Mouse (Mus musculus): ENCODE data around the gene Egfl7. TPM values are rescaled to one million over a fixed set of nuclear protein-coding genes. Genes with fewer than 3 reads are reported as not detected.

Egfl7 gene
- polyA plus RNA-seq, 1 experiment from 2014 or later: 88.5 TPM

DNA sequence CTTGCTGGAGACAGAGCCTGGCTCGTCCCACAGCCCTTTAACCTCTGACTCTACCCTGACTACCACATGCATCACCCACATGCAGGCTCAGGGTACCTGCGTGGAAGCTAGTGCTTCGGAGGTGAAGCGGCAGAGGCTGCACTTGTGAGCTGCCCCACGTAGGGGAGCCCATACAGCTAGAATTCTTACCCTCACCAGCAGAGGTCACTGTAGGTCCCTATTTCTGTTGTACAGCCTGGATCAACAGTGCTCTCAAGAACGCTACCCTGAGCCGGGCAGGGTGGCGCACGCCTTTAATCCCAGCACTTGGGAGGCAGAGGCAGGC, 14.2 kb downstream of the Egfl7 start:
- Histone ChIP-seq H3K4me3 (no peak overlapping the region), H3K4me1 (peaks cover 8% of the 10 kb centered on the region), H3K9me3 (no peaks in the 10 kb centered on the region), H3K4me2 (no peak overlapping the region), H3K27ac (no peak overlapping the region), H3K27me3 (no peaks in the 10 kb centered on the region), H3K9ac (no peak overlapping the region), H3K36me3 (peaks cover 36% of the 10 kb centered on the region)
- no peak for ATAC-seq (ENCODE audit: insufficient number of reproducible peaks, insufficient read depth, low FRiP score, low TSS enrichment, low read depth)
- WGBS: 66% methylated on average over 9 of the region's 9 CpGs

GRCm38 (mm10) chr2:26594461-26594933, 14.7 kb downstream of the Egfl7 start:
- WGBS: 85% methylated on average over 7 of the region's 7 CpGs
- ATAC-seq (ENCODE audit: insufficient number of reproducible peaks, insufficient read depth, low FRiP score, low TSS enrichment, low read depth): no peak

GRCm38 (mm10) chr2:26594934-26595724, 15.3 kb downstream of the Egfl7 start:
- 0 out of 2 replicates have a peak, but pooled peaks have one; percentile 8 for ATAC-seq (ENCODE audit: insufficient number of reproducible peaks, insufficient read depth, low FRiP score, low TSS enrichment, low read depth)
- H3K4me3 ChIP-seq: no peak overlapping the region
- H3K27me3 ChIP-seq: no peaks in the 10 kb centered on the region
- peaks cover 8% of the 10 kb centered on the region for H3K4me1 ChIP-seq
- H3K27ac ChIP-seq: no peak overlapping the region
- H3K9me3 ChIP-seq: no peaks in the 10 kb centered on the region
- peaks cover 36% of the 10 kb centered on the region for H3K36me3 ChIP-seq
- no peak overlapping the region for H3K9ac ChIP-seq
- 76% methylated on average over 6 of the region's 6 CpGs for WGBS
- no peak overlapping the region for H3K4me2 ChIP-seq

More at GRCm38 (mm10) chr2:26594461-26594933, 14.7 kb downstream of the Egfl7 start:
- no peaks in the 10 kb centered on the region for H3K27me3 ChIP-seq
- H3K4me1 ChIP-seq: peaks cover 8% of the 10 kb centered on the region
- H3K9ac ChIP-seq: no peak overlapping the region
- no peak overlapping the region for H3K27ac ChIP-seq
- H3K4me3 ChIP-seq: no peak overlapping the region
- H3K4me2 ChIP-seq: no peak overlapping the region
- no peaks in the 10 kb centered on the region for H3K9me3 ChIP-seq
- H3K36me3 ChIP-seq: peaks cover 36% of the 10 kb centered on the region

- no peak for ATAC-seq (ENCODE audit: insufficient number of reproducible peaks, insufficient read depth, low FRiP score, low TSS enrichment, low read depth)
Measured at GRCm38 (mm10) chr2:26595725-26596435, 16.1 kb downstream of the Egfl7 start.

DNA sequence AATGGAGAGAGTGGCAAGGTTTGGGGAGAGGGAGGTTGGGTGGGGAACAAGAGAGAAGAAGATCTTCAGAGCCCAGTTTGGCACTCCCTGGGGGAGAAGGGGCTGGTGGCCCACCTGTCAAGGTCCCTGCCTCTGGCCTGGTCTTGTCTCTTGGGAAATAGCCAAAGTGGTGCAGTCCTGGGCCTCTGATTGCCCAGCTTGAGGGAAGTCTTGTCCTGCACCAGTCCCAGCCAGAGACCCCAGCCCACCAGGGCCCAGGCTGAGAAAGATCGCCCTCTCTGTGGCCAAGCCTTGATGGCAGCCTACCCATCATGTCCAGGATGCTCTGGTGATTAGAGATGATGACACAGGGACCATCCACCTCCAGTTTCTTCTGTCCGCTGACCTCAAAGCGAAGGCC, 17.1 kb downstream of the Egfl7 start:
- ATAC-seq (ENCODE audit: insufficient number of reproducible peaks, insufficient read depth, low FRiP score, low TSS enrichment, low read depth): no peak
- no peak overlapping the region for H3K4me2 ChIP-seq
- no peaks in the 10 kb centered on the region for H3K9me3 ChIP-seq
- H3K36me3 ChIP-seq: peaks cover 35% of the 10 kb centered on the region
- H3K27ac ChIP-seq: no peak overlapping the region
- H3K4me1 ChIP-seq: peaks cover 8% of the 10 kb centered on the region
- no peaks in the 10 kb centered on the region for H3K27me3 ChIP-seq
- H3K4me3 ChIP-seq: no peak overlapping the region
- H3K9ac ChIP-seq: no peak overlapping the region
- 95% methylated on average over 3 of the region's 3 CpGs for WGBS

More at GRCm38 (mm10) chr2:26595725-26596435, 16.1 kb downstream of the Egfl7 start:
- H3K4me2 ChIP-seq: no peak overlapping the region
- H3K27ac ChIP-seq: no peak overlapping the region
- no peak overlapping the region for H3K9ac ChIP-seq
- no peaks in the 10 kb centered on the region for H3K9me3 ChIP-seq
- WGBS: 84% methylated on average over 11 of the region's 11 CpGs
- H3K4me3 ChIP-seq: no peak overlapping the region
- peaks cover 36% of the 10 kb centered on the region for H3K36me3 ChIP-seq
- no peaks in the 10 kb centered on the region for H3K27me3 ChIP-seq
- H3K4me1 ChIP-seq: peaks cover 8% of the 10 kb centered on the region

- Histone ChIP-seq H3K9ac (no peak overlapping the region), H3K9me3 (no peaks in the 10 kb centered on the region), H3K27ac (0 out of 2 replicates have a peak overlapping the region, but pooled peaks have one; percentile 19), H3K4me3 (no peak overlapping the region), H3K4me1 (peaks cover 12% of the 10 kb centered on the region), H3K4me2 (no peak overlapping the region), H3K27me3 (no peaks in the 10 kb centered on the region; the same call in 1 of the 2 replicates), H3K36me3 (peaks cover 30% of the 10 kb centered on the region)
- no peak for ATAC-seq (ENCODE audit: insufficient number of reproducible peaks, insufficient read depth, low FRiP score, low TSS enrichment, low read depth)
- WGBS: 95% methylated on average over 2 of the region's 2 CpGs
Measured at GRCm38 (mm10) chr2:26597810-26598209, 18.0 kb downstream of the Egfl7 start.

DNA sequence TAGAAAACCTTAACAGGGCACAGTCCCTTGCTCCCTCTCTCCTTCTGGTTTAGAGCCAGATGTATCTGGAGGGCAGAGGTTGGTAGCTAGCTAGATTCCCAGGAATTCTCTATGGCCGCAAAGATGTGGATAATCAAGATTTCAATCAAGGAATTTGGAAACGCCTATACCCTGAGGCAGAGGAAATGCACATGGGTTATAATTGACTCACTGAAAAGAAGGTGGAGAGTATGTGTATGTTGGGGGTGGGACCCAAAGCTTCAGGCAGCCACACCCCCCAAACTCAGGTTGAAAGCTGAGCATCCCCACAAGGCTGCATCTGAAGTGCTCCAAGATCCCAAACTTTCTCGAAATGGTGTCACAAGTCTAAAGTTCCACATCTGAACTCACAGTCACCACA, 18.6 kb downstream of the Egfl7 start:
- peaks cover 18% of the 10 kb centered on the region for H3K4me1 ChIP-seq
- ATAC-seq (ENCODE audit: insufficient number of reproducible peaks, insufficient read depth, low FRiP score, low TSS enrichment, low read depth): no peak
- 52% methylated on average over 3 of the region's 3 CpGs for WGBS
- no peak overlapping the region for H3K4me3 ChIP-seq
- H3K9ac ChIP-seq: no peak overlapping the region
- no peak overlapping the region for H3K4me2 ChIP-seq
- no peaks in the 10 kb centered on the region; the same call in 1 of the 2 replicates for H3K27me3 ChIP-seq
- peaks cover 24% of the 10 kb centered on the region for H3K36me3 ChIP-seq
- H3K27ac ChIP-seq: 0 out of 2 replicates have a peak overlapping the region, but pooled peaks have one; percentile 19
- no peaks in the 10 kb centered on the region for H3K9me3 ChIP-seq

GRCm38 (mm10) chr2:26599965-26600364, 20.2 kb downstream of the Egfl7 start:
- WGBS: 87% methylated on average over 4 of the region's 4 CpGs
- no peak overlapping the region for H3K9ac ChIP-seq
- H3K36me3 ChIP-seq: peaks cover 15% of the 10 kb centered on the region
- H3K27me3 ChIP-seq: no peaks in the 10 kb centered on the region; the same call in 1 of the 2 replicates
- no peak for ATAC-seq (ENCODE audit: insufficient number of reproducible peaks, insufficient read depth, low FRiP score, low TSS enrichment, low read depth)
- no peak overlapping the region for H3K4me3 ChIP-seq
- H3K9me3 ChIP-seq: no peaks in the 10 kb centered on the region
- H3K4me2 ChIP-seq: no peak overlapping the region
- no peak overlapping the region for H3K27ac ChIP-seq
- H3K4me1 ChIP-seq: peaks cover 24% of the 10 kb centered on the region

- Histone ChIP-seq H3K36me3 (peaks cover 9% of the 10 kb centered on the region), H3K9ac (no peak overlapping the region), H3K4me2 (no peak overlapping the region), H3K27me3 (no peaks in the 10 kb centered on the region; the same call in 1 of the 2 replicates), H3K4me1 (peaks cover 24% of the 10 kb centered on the region), H3K9me3 (no peaks in the 10 kb centered on the region), H3K27ac (no peak overlapping the region), H3K4me3 (no peak overlapping the region)
- 75% methylated on average over 2 of the region's 2 CpGs for WGBS
- ATAC-seq (ENCODE audit: insufficient number of reproducible peaks, insufficient read depth, low FRiP score, low TSS enrichment, low read depth): no peak
Measured at GRCm38 (mm10) chr2:26600664-26601063, 20.9 kb downstream of the Egfl7 start.

GRCm38 (mm10) chr2:26601595-26601994, 21.8 kb downstream of the Egfl7 start:
- H3K9ac ChIP-seq: no peak overlapping the region
- ATAC-seq (ENCODE audit: insufficient number of reproducible peaks, insufficient read depth, low FRiP score, low TSS enrichment, low read depth): no peak
- no peak overlapping the region for H3K27ac ChIP-seq
- WGBS: 96% methylated on average over 1 of the region's 1 CpGs
- H3K4me1 ChIP-seq: peaks cover 27% of the 10 kb centered on the region
- H3K4me3 ChIP-seq: no peak overlapping the region
- H3K27me3 ChIP-seq: no peaks in the 10 kb centered on the region; the same call in 1 of the 2 replicates
- no peak overlapping the region for H3K4me2 ChIP-seq
- H3K9me3 ChIP-seq: no peaks in the 10 kb centered on the region
- H3K36me3 ChIP-seq: peaks cover 3% of the 10 kb centered on the region; the same call in 1 of the 2 replicates

GRCm38 (mm10) chr2:26602631-26603030, 22.8 kb downstream of the Egfl7 start:
- no peaks in the 10 kb centered on the region for H3K36me3 ChIP-seq
- H3K9me3 ChIP-seq: no peaks in the 10 kb centered on the region
- H3K4me1 ChIP-seq: peaks cover 34% of the 10 kb centered on the region
- H3K4me3 ChIP-seq: peak overlapping the region; percentile 69
- no peak overlapping the region for H3K27ac ChIP-seq
- H3K27me3 ChIP-seq: no peaks in the 10 kb centered on the region; the same call in 1 of the 2 replicates
- ATAC-seq (ENCODE audit: insufficient number of reproducible peaks, insufficient read depth, low FRiP score, low TSS enrichment, low read depth): no peak
- WGBS: 87% methylated on average over 5 of the region's 5 CpGs
- peak overlapping the region; percentile 85 for H3K9ac ChIP-seq
- peak overlapping the region; percentile 85 for H3K4me2 ChIP-seq

Measured in embryonic facial prominence, embryonic 13.5 days (tissue).